Comparison of ENCODE assay signal across 12 mouse cellular contexts in genomic region chr3:65670216-65670615, GRCm38 (mm10). TPM values are rescaled to one million over a fixed set of nuclear protein-coding genes. Genes with fewer than 3 reads are reported as not detected.
DNase-seq lines count a peak whose midpoint lies in the region; ATAC-seq and TF ChIP-seq lines count a peak whose summit lies in the region.
"Had no signal": no experiment of that assay in that cellular context is flagged by ENCODE, and none has a peak within 500 bp of the region (broad histone marks: within the 10 kb centered on the region; RNA-seq: fewer than 3 reads in every experiment).

No protein-coding gene starts in this region.

- peak; percentile 15 for DNase-seq in liver, postnatal 0 days
- no peak for DNase-seq in liver
- peak; percentile 47 for DNase-seq in fibroblast of lung, adult 2 months (ENCODE audit: low read depth)
- DNase-seq in kidney, postnatal 10 days: peak; percentile 23
- peak; percentile 28 for DNase-seq in stomach, postnatal 0 days (ENCODE audit: low spot score)
- no peak for DNase-seq in heart, adult 9 months (ENCODE audit: low spot score in 2 of 2)
- DNase-seq in yolk sac, embryonic 10.5 days (ENCODE audit: low spot score): no peak
- DNase-seq: adrenal gland, adult 2 months; forebrain, postnatal 0 days; retina, postnatal 1 day had no signal

- H3K4me1 ChIP-seq in liver, postnatal 0 days (ENCODE audit: insufficient read depth): no peaks in the 10 kb centered on the region
- H3K4me1 ChIP-seq in stomach, postnatal 0 days (replicated peaks; ENCODE audit: control insufficient read depth, insufficient read depth): no peaks in the 10 kb centered on the region

- H3K27ac ChIP-seq in liver, postnatal 0 days (ENCODE audit: low read depth): no peak overlapping the region
- peak overlapping the region; percentile 2; the same call in 1 of the 2 replicates for H3K27ac ChIP-seq in stomach, postnatal 0 days (replicated peaks)
- H3K27ac ChIP-seq: embryonic facial prominence, embryonic 10.5 days; liver, embryonic 14.5 days had no signal

- H3K36me3 ChIP-seq in liver, postnatal 0 days (replicated peaks; ENCODE audit: insufficient read depth, low read length): no peaks in the 10 kb centered on the region
- no peaks in the 10 kb centered on the region for H3K36me3 ChIP-seq in stomach, postnatal 0 days (ENCODE audit: control insufficient read depth, insufficient read depth, low read length)
- H3K36me3 ChIP-seq: embryonic facial prominence, embryonic 10.5 days had no signal

- no peak overlapping the region for H3K9ac ChIP-seq in liver, postnatal 0 days (replicated peaks)
- no peak overlapping the region; the same call in 1 of the 2 replicates for H3K9ac ChIP-seq in stomach, postnatal 0 days (ENCODE audit: low read length)
- H3K9ac ChIP-seq: forebrain, postnatal 0 days; liver, embryonic 14.5 days had no signal

- H3K4me2 ChIP-seq in liver, postnatal 0 days (ENCODE audit: low read depth, low read length): no peak overlapping the region
- no peak overlapping the region for H3K4me2 ChIP-seq in stomach, postnatal 0 days (replicated peaks; ENCODE audit: low read depth)

- no peak for ATAC-seq in liver, postnatal 0 days
- ATAC-seq in stomach, postnatal 0 days (ENCODE audit: low FRiP score, low TSS enrichment): peak; percentile 81
- ATAC-seq: forebrain, postnatal 0 days had no signal

- no peak for TF ChIP-seq CTCF in liver, postnatal 0 days (IDR thresholded peaks at IDR 0.05; ENCODE audit: low read depth)
- TF ChIP-seq CTCF in stomach, postnatal 0 days (IDR thresholded peaks at IDR 0.05; ENCODE audit: low read depth): no peak

- WGBS in liver, postnatal 0 days (ENCODE audit: insufficient replicate concordance): 68% methylated on average over 6 of the region's 6 CpGs
- whole genome bisulfite sequencing in stomach, postnatal 0 days: 73% methylated on average over 6 of the region's 6 CpGs

- H3K9me3 ChIP-seq in liver, postnatal 0 days (ENCODE audit: low read length): no peaks in the 10 kb centered on the region
- H3K9me3 ChIP-seq in stomach, postnatal 0 days (ENCODE audit: control insufficient read depth, low read length): no peaks in the 10 kb centered on the region
- H3K9me3 ChIP-seq: embryonic facial prominence, embryonic 10.5 days had no signal

- no peak for TF ChIP-seq EP300 in liver, postnatal 0 days (IDR thresholded peaks at IDR 0.05; ENCODE audit: low read depth)
- no peak for TF ChIP-seq EP300 in stomach, postnatal 0 days (optimal IDR thresholded peaks at IDR 0.05)

- H3K4me3 ChIP-seq in liver, postnatal 0 days (ENCODE audit: low read depth, low read length): no peak overlapping the region
- H3K4me3 ChIP-seq in stomach, postnatal 0 days (ENCODE audit: low read depth, low read length): no peak overlapping the region
- H3K4me3 ChIP-seq: embryonic facial prominence, embryonic 10.5 days had no signal

- H3K27me3 ChIP-seq in liver, postnatal 0 days (ENCODE audit: insufficient read depth, low read length): no peaks in the 10 kb centered on the region
- H3K27me3 ChIP-seq in stomach, postnatal 0 days (ENCODE audit: control insufficient read depth, insufficient read depth, low read length): no peaks in the 10 kb centered on the region

RNA-seq across cellular contexts. Expression of gene Lekr1, which starts 4.2 kb away (rescaled TPM):
- 1.0 TPM in 2 replicates for polyA plus RNA-seq in liver, postnatal 0 days (2015; fragmentation: Nextera tagmentation; extraction: Ambion mirVana)
- 3.3 and 4.0 TPM in 2 replicates for polyA plus RNA-seq in stomach, postnatal 0 days (2015; fragmentation: Nextera tagmentation; extraction: Ambion mirVana)
- polyA plus RNA-seq: adrenal gland, adult 2 months had no signal

Comparison
In these comparisons a context has a peak if more than half of its experiments do, and no peak if none do; other contexts are left out.
1. DNase-seq: peak in liver, postnatal 0 days (single experiment), fibroblast of lung, adult 2 months (single experiment), kidney, postnatal 10 days (single experiment) and stomach, postnatal 0 days (single experiment); none in liver (single experiment), heart, adult 9 months (0 of 2) and yolk sac, embryonic 10.5 days (single experiment).